Mouse (Mus musculus) olfactory bulb, adult 2 months (tissue): ENCODE measurements around the gene D430041D05Rik.

Experiments used
- CTCF ChIP-seq: fragments of 200-500 bp; IDR thresholded peaks from 2 replicates; pipeline ENCODE4 v1.5.1; 2012; ENCODE audit warnings: low read depth, mild to moderate bottlenecking, low read length, moderate library complexity; ENCODE audit not compliant: insufficient read depth
- POLR2A ChIP-seq: fragments of 200-500 bp; IDR thresholded peaks from 2 replicates; pipeline ENCODE4 v1.6.1; 2012; ENCODE audit warnings: mild to moderate bottlenecking, low read depth, low read length, moderate library complexity; ENCODE audit not compliant: insufficient read depth

DNA sequence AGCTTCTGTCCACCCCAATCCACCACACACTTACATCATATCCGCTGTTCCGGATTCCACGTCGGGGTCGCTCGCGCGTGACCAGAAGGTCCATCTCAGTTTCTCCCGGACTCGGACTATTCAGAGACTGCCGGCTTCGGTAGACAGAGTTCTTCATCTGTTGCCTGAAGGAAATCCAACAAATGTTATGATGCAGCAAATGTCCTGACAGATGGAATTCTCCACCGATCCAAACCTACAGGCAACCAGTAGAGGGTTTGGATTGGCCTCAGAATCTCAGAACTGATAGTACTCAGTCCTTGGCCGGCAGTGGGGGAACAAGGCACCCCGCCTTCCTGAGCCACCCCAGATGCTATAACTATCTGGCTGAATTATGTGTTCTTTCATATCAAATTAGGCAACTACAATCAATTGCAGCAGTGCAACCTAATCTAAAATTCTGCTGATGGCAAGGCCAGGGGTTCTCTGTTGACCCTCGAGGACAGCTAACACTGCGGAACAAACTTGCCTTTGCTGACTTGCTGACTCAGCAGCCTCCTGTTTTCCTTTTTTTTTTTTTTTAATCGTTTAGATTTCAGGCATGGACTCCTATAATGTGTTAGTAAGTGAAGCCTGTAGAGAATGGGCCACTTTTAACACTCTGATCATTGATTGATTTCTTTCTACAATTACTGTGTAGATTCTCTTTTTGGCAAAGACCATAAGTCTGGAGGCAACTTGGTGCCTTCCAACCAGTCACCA lies 218.2 kb downstream of the D430041D05Rik start:
- TF ChIP-seq CTCF = no peak
- no peak for TF ChIP-seq POLR2A
